Comparison of ENCODE assay signal across 7 mouse cellular contexts in genomic region chr4:141722731-141723672, GRCm38 (mm10). TPM values are rescaled to one million over a fixed set of nuclear protein-coding genes. Genes with fewer than 3 reads are reported as not detected.
DNase-seq lines count a peak whose midpoint lies in the region; ATAC-seq lines count a peak whose summit lies in the region.

Gene Ddi2, minus strand, starts transcription at chr4:141723419.

- peaks cover 22% of the 10 kb centered on the region for H3K4me1 ChIP-seq in embryonic facial prominence, embryonic 12.5 days
- H3K4me1 ChIP-seq in limb, embryonic 13.5 days, result peaks cover 24% of the 10 kb centered on the region
- peaks cover 20% of the 10 kb centered on the region for H3K4me1 ChIP-seq in midbrain, embryonic 16.5 days (ENCODE audit: control insufficient read depth, insufficient read depth, low read length)

- ATAC-seq in embryonic facial prominence, embryonic 12.5 days (ENCODE audit: insufficient number of reproducible peaks, insufficient read depth, low FRiP score, low TSS enrichment), result peak; percentile 81
- peak; percentile 86 for ATAC-seq in limb, embryonic 13.5 days (ENCODE audit: low FRiP score, low read depth)
- ATAC-seq in midbrain, embryonic 16.5 days, result peak; percentile 93

- peak within 1 kb of the TSS; percentile 99 for H3K9ac ChIP-seq in embryonic facial prominence, embryonic 12.5 days
- peak within 1 kb of the TSS; percentile 95 for H3K9ac ChIP-seq in limb, embryonic 13.5 days
- peak within 1 kb of the TSS; percentile 79 for H3K9ac ChIP-seq in midbrain, embryonic 16.5 days (ENCODE audit: low read depth, low read length)

- H3K9me3 ChIP-seq in embryonic facial prominence, embryonic 12.5 days, result no peaks in the 10 kb centered on the region
- no peaks in the 10 kb centered on the region for H3K9me3 ChIP-seq in limb, embryonic 13.5 days
- no peaks in the 10 kb centered on the region for H3K9me3 ChIP-seq in midbrain, embryonic 16.5 days (replicated peaks; ENCODE audit: control insufficient read depth, low read length, poor library complexity, severe bottlenecking)

- H3K36me3 ChIP-seq in embryonic facial prominence, embryonic 12.5 days, result peaks cover 6% of the 10 kb centered on the region
- peaks cover 12% of the 10 kb centered on the region; the same call in 1 of the 2 replicates for H3K36me3 ChIP-seq in limb, embryonic 13.5 days
- H3K36me3 ChIP-seq in midbrain, embryonic 16.5 days (ENCODE audit: control insufficient read depth, insufficient read depth, low read length), result no peaks in the 10 kb centered on the region

- H3K27me3 ChIP-seq in embryonic facial prominence, embryonic 12.5 days, result no peaks in the 10 kb centered on the region
- no peaks in the 10 kb centered on the region for H3K27me3 ChIP-seq in limb, embryonic 13.5 days
- H3K27me3 ChIP-seq in midbrain, embryonic 16.5 days (ENCODE audit: control insufficient read depth, insufficient read depth, low read depth, low read length), result no peaks in the 10 kb centered on the region

- peak within 1 kb of the TSS; percentile 100 for H3K4me3 ChIP-seq in embryonic facial prominence, embryonic 12.5 days
- peak within 1 kb of the TSS; percentile 100 for H3K4me3 ChIP-seq in limb, embryonic 13.5 days
- H3K4me3 ChIP-seq in midbrain, embryonic 16.5 days (ENCODE audit: low read depth, low read length), result peak within 1 kb of the TSS; percentile 99

- peak within 1 kb of the TSS; percentile 85 for H3K4me2 ChIP-seq in embryonic facial prominence, embryonic 12.5 days (replicated peaks)
- peak within 1 kb of the TSS; percentile 81 for H3K4me2 ChIP-seq in limb, embryonic 13.5 days (replicated peaks)
- H3K4me2 ChIP-seq in midbrain, embryonic 16.5 days (ENCODE audit: low read length), result peak within 1 kb of the TSS; percentile 76

- H3K27ac ChIP-seq in embryonic facial prominence, embryonic 12.5 days, result peak within 1 kb of the TSS; percentile 93
- H3K27ac ChIP-seq in limb, embryonic 13.5 days, result peak within 1 kb of the TSS; percentile 92
- peak within 1 kb of the TSS; percentile 85 for H3K27ac ChIP-seq in midbrain, embryonic 16.5 days (ENCODE audit: low read length)

- WGBS in embryonic facial prominence, embryonic 12.5 days, result under 1% methylated on average over 100 of the region's 105 CpGs
- WGBS in limb, embryonic 13.5 days, result 0% methylated on average over 99 of the region's 105 CpGs
- 1% methylated on average over 60 of the region's 105 CpGs for WGBS in midbrain, embryonic 16.5 days

- DNase-seq in adrenal gland, postnatal 25 days, result peak; percentile 93
- peak; percentile 91 to 95 for DNase-seq in heart, adult 18-20 months
- peak; percentile 85 for DNase-seq in kidney, adult 8-10 months
- peak; percentile 88 to 94 for DNase-seq in spleen, postnatal 10 days (ENCODE audit: low spot score in 2 of 2)

RNA-seq across cellular contexts. Expression of gene Ddi2, which starts in this region (rescaled TPM):
- 62.1 and 70.8 TPM in 2 replicates for total RNA-seq in adrenal gland, postnatal 25 days (2021)
- polyA plus RNA-seq in embryonic facial prominence, embryonic 12.5 days (2016; fragmentation: Nextera tagmentation; extraction: Ambion mirVana), result 28.7 and 29.5 TPM in 2 replicates
- 10 to 100 TPM; 31.6 to 33.2 TPM for total RNA-seq in heart, adult 18-20 months (2021)
- 21.8 and 23.4 TPM in 2 replicates for polyA plus RNA-seq in limb, embryonic 13.5 days (2015; fragmentation: Nextera tagmentation; extraction: Ambion mirVana)
- 10.0 and 12.6 TPM in 2 replicates for polyA plus RNA-seq in midbrain, embryonic 16.5 days (2015; fragmentation: Nextera tagmentation; extraction: Ambion mirVana)

Comparison
In these comparisons a context has a peak if more than half of its experiments do, and no peak if none do; other contexts are left out.
1. Peak in every context shown above with its lines: DNase-seq, ATAC-seq, H3K4me3 ChIP-seq and H3K27ac ChIP-seq.